Mouse (Mus musculus) layer of hippocampus, postnatal 10 days (tissue): ENCODE data around the gene Gpd2. TPM values are rescaled to one million over a fixed set of nuclear protein-coding genes. Genes with fewer than 3 reads are reported as not detected.

ENCODE experiments used
- DNase-seq, 2 experiments: peaks; one replicate each; pipeline ENCODE4 v3.0.0; 2021; ENCODE audit warnings: low spot score in 2 of 2
- total RNA-seq, 2 experiments: library from RNA; stranded (reverse); gene quantifications; 2 replicates each; pipeline ENCODE4 v1.2.3; 2021

The Gpd2 gene
- total RNA-seq, 2 experiments from 2014 or later: 124 to 139 TPM

DNA sequence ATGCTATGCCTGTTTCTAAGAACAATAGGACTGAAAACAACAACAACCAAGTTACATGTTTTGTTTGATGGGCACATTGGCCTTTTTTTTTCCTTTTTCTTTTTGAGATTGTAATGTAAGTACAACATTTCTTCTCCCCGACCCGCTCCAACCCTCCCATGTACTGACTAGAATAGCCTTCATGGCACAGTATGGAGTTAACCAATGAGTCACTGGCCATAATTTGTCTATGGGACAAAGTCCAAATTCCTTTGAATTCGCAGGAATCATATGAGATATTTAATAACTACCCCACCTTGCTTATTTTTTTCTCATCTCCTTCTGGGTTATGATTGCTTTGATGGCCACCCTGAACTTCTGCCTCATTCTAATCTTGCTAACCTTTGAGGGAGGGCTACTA, 12.7 kb downstream of the Gpd2 start:
- no peak for DNase-seq

DNA sequence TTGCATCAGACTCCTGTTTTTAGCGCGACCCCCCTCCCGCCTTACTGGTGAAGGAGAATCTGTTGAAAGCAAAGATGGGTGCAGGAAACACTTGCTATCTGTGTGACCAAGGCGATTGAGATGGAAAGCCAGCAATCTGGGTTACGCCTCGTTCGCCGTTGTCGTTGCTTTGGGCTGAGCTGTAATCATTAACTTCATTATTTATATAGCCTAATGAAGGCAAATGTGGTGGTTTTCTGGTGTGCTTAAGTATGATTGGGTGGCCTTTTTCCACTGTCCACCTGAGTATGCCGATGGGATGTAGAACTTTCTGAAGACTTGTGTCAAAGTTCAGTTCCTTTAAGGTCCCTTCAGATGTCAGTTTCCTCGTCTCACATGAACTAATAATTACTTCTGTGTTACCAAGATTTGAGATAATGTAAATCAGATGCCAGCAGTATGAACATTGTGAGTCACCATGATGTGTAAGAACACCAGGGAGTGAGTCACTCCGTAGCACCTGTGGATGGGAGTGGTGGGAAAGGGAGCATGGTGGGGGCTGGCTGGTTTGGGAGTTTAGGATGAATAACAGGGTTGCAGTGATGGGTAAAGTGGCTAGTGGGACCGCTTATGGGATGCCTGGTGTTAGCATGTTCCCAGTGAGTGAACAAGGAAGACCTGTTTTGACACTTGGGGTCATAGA, 14.3 kb downstream of the Gpd2 start:
- DNase-seq: no peak

DNA sequence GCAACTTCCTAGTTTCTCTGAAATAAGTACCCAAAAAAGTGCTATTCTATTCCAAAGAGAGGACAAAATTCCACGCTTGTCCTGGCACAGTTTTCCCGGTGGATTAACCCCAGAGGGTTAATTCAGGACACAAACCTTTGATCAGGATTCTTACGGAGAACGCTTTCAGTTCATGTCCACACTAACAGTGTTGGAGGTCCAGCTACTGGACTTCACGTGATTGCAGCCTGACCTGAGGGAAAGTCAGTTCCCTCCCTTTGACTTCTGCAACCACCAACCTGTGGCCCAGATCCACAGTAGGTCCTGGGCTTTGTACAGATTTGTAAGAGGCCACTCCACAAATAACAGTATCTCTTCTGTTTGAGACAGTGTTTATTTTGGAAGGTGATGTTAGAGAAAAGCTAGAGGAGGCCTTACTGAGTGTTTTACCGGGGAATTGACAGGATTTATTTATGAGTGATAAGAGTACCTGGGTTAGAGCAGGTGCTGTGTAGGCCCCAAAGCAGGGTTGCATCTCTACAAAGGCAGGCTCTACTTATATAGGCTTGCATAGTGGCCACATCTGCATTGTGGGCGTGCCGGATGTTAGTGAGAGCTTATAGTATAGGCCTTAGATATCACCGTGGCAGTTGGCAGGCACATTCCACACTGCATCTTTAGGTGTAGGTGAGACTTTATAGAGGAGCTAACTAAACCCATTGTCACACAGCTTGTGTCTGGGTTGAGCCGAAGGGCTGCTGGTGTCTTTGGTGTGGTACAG, 15.3 kb downstream of the Gpd2 start:
- DNase-seq: no peak

DNA sequence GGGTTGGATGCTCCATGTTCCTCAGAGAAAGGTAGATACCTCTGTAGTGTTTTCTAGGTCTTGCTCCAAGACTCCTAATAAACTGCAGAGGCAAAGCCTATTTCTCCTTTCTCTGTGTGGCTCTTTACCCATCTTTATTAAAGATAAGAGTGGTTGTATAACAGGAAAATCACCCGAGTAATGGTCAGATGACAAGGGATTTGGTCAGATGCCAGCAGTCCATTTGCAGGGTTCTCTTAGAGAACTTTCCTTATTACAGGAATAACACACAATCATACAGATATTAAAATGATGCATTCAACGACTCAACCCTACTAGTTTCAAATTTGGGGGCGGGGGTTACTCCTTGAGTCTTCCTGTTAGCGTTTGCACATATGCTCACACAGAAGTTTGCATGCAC, 16.8 kb downstream of the Gpd2 start:
- DNase-seq: no peak

DNA sequence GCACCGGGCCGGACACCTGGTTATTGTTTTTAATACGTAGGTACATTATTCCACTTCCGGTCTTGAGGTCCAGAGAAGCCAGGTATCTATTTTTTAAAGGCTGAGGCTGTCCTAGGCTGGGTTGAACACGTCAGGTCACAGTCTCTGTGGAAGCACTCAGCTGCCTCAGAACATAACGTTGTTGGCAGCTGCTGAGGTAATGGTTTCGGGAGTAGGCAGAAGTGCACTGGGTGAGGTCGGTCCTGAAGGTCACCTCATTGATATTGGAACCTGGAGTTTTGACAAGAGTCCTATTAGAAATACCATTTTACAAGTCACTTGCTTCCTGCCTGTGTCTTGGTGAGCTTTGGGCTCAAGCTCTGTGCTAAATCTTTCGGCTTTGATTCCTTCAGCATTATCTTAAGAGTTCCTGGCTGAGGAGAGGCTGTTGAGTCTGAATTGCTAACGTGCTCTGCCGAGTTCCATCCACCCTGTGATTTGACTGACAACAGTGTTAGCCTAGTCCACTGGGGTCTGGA, 17.8 kb downstream of the Gpd2 start:
- no peak for DNase-seq

DNA sequence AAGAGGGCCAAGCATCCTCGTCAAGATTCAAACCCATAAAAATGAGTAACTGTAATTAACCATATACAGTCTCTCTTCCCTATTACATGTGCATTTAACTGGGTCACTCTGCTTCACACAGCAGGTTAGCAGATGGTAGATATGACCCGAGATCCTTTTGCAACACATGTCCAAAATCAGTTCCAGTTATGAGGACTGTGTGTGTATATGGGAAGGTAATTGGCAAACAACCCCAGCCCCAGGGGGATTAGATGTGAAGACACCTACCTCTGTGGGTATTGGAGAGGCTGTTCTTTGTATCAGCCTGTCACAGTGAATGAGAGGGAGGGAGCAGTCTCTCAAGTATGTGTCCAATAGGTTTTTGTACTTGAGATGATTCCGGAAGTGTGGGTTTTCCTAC, 18.4 kb downstream of the Gpd2 start:
- DNase-seq: no peak

DNA sequence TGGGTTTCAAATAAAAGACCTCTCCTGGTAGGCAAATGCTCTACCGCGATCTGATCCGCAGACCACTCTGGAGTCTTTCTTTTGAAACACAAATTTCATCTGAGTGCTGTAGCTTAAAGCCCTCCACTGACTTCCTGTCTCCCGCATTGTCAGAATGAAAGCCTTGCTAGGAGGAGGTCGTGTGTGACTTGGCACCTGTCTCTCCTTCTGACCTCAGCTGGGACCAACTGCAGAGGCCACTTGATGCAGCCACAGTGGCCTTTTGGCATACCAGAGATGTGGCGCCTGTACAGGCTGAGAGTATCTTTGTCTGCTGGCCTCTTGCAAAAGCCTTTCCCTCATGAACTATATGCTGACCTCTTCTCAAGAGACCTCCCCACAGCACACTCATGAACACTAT, 19.0 kb downstream of the Gpd2 start:
- no peak for DNase-seq

DNA sequence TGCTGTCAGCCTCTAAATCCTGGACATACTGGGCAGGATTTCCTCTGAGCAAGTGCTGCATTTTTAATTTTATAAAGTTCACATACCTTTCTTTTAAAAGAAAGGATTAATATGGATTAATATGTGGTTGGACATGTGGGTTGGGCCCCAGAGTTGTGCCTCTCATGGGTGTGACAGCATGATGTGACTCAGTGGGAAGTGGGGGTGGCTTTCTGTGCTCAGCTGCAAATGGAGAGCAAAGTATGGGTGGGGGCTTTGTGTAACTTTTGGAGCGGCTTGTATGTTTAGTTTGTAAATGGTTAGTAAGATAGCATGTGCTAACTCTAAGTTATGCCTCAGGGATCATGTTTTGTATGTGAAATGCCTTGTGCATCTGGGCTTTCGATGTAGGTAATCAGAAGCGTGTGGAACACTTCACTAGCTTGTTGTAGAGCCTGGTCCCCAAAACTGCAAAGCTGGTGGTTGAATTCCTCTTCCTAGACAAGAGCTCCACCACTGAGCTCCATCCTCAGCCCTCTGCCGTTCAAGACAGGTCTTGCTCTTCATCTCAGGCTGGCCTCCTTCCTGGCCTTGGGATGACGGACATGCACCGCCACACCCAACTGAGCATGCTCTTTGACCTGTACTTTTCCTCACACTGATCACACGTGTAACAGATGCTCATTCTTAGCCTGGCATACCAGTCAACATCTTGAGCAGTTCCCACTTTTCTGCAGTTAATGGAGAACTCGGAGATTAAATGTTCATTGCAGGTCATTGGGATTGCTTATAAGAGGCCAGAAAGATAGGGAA, 24.0 kb downstream of the Gpd2 start:
- DNase-seq: no peak

DNA sequence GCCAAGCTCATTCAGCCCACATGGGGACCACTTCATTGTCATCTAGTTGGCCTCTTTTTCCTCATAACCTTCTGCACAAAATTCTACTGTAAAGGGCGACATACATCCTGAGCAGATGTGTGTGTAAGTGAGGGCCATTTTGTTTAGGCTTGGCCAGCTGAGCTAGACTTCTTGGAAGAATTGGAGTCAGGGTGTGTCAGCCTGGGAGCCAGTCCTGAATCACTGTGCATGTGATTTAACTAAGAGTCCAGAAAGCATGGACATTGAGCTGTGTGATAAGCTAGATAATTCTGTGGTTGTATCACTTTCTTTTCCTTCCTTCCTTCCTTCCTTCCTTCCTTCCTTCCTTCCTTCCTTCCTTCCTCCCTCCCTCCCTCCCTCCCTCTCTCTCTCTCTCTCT, 26.0 kb downstream of the Gpd2 start:
- DNase-seq: no peak

DNA sequence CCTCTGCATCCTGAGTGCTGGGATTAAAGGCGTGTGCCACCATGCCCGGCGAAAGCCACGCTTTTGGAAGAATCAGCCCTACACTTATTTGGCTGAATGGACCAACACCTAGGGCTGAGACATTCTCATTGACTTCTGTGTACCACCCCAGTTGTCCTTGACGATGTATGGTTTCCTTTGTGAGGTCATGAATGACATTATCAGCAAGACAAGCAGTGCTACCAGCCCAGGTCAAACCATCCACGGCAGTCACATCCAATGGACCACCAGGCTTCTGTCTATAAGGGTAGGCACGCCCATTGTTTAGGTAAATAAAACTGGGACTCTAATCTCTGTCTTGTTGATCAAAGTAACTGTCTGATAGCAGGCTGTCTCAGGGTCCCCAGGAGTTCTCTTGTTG, 27.5 kb downstream of the Gpd2 start:
- no peak for DNase-seq

DNA sequence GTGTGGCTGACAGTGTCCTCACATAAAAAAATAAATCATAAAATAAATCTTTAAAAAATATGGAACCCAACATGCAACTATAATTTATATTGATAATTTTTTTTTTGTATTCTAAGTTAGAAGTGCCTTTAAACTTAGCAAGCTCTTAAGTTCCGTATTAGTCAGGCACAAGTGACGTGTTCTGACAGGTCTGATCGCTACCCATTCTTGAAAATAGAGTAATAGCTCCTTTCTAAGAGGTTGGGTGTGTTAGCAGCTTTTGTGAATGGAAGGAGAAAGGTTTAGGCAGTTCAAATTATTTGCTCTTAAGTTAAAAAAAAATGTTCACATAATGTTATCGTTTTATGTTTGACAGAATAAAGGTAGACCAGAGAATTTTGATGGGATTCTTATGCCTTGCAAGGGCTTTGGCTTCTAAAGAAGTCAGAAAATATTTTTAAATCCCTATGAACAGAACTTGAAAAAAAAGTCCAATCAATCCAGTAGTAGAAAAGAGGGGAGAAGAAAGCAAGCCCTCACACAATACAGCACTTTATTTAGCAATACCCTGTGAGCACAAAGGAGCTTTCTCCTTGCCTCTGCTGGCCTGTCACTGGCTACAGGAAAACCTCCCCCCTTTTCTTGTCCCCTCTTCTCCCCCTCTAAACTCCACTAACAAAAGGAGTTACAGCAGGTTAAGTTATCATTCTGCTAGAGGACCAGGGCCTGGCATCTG, 29.4 kb downstream of the Gpd2 start:
- no peak for DNase-seq

DNA sequence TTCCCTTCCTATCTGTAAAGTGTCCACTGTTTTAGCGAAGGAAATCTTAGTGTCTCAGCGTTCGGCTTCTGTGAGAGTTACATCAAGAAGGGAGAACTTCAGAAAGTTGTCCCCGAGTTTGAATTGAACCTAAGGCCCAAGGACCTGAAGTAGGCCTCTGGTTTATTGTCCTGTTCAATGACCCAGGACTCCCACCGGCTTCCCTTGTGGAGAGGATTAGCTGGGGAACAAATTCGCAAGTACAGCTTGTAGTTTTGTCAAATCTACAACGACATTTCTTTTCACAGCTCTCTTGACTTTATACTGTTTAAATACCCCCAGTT, 29.9 kb downstream of the Gpd2 start:
- DNase-seq: no peak

DNA sequence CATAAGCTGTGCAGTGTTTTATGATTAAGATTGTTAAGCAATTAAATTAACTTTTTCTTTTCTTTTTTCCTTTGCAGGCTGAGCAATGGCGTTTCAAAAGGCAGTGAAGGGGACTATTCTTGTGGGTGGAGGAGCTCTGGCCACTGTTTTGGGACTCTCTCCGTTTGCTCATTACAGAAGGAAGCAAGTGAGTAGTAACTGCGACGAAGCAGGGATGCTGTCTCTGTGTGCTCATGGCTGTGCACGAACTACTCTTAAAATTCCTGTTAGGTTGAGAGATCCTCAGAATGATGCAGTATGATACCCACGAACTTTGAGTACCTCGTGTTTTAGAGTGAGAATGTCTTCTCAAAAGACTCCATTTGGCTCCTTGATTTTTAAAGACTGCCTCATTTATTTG, 30.5 kb downstream of the Gpd2 start:
- no peak for DNase-seq

DNA sequence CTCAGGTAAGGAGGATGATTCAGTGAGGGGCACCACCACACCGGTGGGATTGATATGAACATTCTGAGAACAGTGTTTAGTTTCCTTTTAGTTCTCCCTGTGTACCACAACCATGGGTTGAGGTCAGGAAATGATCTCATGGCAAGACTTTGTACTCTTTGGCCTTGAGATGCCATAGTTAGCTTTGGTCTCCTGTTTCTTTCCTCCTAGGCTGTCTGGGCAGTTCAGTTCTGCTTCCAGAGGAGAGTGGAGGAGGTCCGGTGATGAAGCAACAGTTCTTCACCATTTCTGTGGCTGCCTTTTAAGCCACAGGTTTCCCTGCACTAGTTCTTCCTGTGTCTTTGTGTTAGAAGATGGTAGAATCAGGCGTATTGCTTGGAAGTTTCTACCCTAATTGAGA, 31.4 kb downstream of the Gpd2 start:
- DNase-seq: no peak

DNA sequence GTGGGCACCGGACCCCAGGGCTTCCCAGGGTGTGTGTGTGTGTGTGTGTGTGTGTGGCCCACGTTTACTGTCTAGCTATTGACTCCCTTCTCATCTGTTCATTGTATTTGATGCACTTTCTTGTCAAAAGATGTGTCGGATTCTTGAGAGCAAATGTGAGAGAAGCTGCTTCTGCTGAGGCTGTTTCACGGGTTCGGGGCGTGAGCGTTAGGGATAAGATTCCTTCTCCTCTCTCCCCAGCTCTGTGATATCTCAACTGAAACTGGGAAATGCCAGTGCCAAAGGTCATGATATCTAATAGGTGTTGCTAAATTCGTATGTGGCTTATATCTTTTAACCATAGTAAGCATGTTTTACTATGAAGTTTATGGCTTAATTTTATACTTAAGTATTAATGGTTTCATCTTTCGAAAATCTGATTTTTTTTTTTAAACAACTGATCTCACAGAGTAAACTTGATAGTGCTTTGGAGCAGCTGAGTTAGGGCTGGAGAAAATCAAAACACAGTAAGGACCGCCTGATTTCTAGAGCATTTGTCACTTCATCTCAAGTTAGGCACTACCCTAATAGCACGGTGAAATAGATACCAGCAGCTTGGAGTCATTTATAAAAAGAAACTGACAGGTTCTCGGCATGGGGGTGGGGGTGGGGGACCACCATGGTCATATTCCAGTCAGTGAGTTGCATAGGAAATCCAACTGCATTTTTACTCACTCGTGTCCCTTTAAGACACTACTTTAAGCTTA, 32.4 kb downstream of the Gpd2 start:
- no peak for DNase-seq

DNA sequence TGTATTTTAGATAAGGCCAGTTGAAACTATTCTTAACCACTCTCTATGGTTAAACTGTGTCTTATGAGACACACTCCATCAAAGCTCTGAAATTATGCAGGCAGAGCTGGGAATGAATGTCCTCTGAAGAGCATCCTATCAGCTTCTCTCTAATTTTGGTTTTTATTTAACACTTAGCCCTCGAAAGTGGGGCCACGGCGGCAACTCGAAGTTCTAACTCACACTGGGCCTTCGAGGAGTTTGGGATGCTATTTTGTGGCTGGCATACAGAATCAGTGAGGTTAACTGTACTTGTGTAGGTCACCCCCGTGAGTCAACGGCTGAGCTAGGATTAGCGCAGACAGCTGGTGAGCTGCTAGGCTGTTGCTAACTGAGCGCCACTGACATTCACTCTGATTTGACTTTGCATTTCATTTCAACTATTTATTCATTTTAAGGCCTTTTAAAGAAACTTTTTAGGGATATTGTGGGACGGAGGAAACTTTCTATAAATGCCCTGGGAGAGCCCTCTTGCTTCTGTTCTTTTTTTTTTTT, 42.8 kb downstream of the Gpd2 start:
- no peak for DNase-seq

DNA sequence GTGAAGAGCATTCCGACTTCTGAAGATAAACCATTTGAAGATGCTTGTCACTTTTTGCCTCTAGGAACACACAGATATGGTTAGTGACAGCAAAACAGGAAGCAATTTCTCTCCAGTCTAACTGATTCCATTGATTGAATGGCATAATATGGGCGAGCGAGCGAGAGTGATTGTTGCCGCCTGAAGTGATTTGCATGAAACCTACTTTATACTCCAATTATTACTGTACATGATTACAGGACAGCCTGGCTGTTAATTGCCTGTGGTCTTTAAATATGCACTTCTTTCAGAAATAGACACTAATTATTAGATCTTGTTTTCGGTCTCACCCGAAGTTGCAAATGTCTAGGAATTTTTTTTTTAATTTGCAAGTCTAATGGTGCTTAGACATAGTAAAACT, 46.4 kb downstream of the Gpd2 start:
- no peak for DNase-seq

DNA sequence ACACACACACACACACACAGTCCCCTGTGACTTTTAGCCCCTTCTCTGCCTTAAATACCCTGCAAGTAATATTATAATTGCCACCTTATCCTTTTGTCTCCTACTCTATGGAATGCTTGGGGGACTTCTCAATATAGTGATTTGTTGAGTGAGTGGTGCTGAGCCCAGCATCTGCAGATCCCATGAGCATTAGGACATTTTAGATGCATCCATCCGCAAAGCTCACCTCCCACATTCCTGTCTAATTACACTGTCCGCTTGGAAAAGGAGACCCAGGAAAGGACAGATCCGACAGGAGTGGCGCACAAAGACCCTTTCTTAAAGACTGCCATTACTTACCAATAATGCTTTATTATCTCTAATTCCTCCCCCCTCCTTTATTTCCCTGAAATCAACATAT, 47.8 kb downstream of the Gpd2 start:
- no peak for DNase-seq

DNA sequence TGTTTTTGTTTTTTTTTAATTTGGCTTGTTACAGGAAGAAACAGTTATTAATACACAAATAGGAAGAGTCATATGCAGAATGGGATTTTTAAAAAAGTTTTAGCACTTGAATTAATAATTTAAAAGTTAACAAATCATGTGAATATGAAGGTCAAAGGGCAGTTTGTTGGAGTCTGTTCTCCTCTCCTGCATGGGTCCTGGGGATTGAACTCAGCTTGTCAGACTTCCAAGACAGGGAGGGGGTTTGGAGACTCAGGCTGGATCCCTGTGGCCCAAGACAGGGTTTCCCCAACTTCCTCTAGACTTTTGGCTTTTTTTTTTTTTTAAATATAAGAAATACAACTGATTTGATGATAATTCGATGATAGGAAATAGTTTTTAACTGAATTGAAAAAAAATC, 50.6 kb downstream of the Gpd2 start:
- DNase-seq: no peak

DNA sequence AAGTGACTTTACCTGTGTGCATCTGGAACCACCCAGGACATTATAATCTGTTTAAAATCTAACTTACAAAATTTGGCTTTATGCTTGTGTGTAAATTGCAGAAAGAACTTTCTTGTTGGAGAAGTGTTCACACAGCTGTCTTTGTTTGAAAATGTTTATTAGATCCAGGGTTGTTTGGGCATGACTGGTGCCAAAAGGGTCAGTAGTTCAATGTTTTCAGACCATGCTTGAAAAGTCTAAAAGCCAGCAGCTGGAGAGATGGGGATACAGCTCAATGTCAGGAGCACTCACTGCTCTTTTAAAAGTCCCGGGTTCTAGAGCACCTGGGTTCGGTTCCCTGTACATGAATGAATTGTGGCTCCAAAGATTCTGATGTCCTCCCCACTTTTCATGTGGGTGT, 56.1 kb downstream of the Gpd2 start:
- no peak for DNase-seq

DNA sequence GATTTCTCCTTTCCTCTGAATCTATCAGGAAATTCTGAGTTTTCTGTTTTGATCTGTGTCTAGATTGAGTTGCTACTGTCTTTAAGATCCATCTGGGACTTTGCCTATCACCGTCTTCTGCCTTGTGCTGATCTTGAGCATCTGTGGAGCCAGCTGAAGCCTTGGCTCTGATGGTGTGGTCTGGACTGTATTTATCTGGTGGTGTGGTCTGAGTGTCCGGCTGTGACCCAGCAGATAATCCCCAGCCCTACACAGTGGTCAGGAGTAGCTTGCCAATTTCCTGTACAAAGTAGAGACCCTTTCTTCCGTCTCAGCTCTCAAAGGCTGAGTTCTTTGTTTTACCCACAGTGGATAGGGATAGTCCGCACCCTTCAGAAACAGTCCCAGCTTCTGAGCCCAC, 58.6 kb downstream of the Gpd2 start:
- DNase-seq: no peak
